Mouse (Mus musculus): ENCODE measurements around the gene Cdk17. TPM values are rescaled to one million over a fixed set of nuclear protein-coding genes. Genes with fewer than 3 reads are reported as not detected.

Gene Cdk17
- polyA plus RNA-seq, 2 experiments, result 10.5 to 12.9 TPM

DNA sequence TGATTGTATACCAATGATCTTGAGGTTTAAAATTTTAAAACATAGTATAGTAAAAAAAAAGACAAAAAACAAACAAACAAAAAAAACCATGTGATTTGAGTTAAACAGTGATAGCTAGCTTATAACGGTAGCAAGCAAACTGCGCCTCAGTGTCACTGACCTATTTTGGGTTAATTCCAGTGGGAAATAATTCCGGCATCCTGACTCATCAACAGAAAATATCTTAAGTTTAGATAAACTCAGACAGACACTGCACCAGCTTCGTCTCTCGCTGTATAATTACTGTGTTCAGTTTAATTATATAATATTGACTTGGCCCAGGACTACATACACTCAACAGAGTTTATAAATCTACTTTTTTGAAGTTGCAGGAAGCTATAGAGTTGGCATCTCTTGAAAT lies 71.2 kb downstream of the Cdk17 start:
- no peak for TF ChIP-seq CTCF (IDR thresholded peaks at IDR 0.05; ENCODE audit: low read depth)
- TF ChIP-seq EP300 (IDR thresholded peaks at IDR 0.05; ENCODE audit: low read depth), result no peak
- H3K4me2 ChIP-seq (ENCODE audit: low read depth), result no peak overlapping the region
- no peak overlapping the region for H3K9ac ChIP-seq (replicated peaks)
- H3K4me1 ChIP-seq (replicated peaks; ENCODE audit: control insufficient read depth in 2 of 2, insufficient read depth in 2 of 2, low read length in 1 of 2), result no peaks in the 10 kb centered on the region
- H3K36me3 ChIP-seq (replicated peaks; ENCODE audit: control insufficient read depth, insufficient read depth, low read depth), result peaks cover 58% of the 10 kb centered on the region
- WGBS (ENCODE audit: insufficient replicate concordance), result 84% methylated on average over 5 of the region's 5 CpGs
- H3K4me3 ChIP-seq (ENCODE audit: insufficient read depth in 1 of 2, low read depth in 2 of 2, low read length in 2 of 2), result no peak overlapping the region
- ATAC-seq (ENCODE audit: insufficient read depth) (no peak), DNase-seq (ENCODE audit: low read depth in 3 of 3, low spot score in 3 of 3) (no peak)
- H3K27ac ChIP-seq, result no peak overlapping the region
- H3K9me3 ChIP-seq (ENCODE audit: control insufficient read depth, low read length), result no peaks in the 10 kb centered on the region
- H3K27me3 ChIP-seq (ENCODE audit: control insufficient read depth, insufficient read depth, low read length), result no peaks in the 10 kb centered on the region

DNA sequence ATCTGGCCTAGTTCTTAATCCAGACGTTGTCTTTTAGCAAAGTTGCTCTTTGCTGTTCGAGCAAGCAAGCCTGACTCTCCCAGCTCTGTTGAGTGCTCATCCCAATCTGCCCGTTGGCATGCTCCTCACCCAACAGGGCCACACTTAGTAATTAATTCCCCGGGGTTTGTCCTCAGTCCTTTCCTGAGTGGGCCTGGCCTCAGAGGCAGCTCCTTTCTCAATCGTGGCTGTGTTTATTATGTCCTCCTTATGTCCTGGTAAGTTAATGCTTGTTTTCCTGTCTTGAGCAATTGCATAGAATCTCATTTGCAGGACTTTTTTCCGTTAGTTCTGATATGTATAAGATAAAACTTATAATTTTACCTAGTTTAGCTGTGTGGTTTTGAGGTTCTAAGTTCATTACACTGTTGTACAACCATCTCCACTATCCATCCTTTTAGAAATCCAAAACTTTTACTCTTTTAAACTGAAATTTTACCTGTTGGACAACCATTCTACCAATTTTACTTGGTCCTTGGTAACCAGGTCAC lies 73.1 kb downstream of the Cdk17 start:
- Histone ChIP-seq H3K4me1 (replicated peaks; ENCODE audit: control insufficient read depth in 2 of 2, insufficient read depth in 2 of 2, low read length in 1 of 2) (no peaks in the 10 kb centered on the region), H3K9me3 (ENCODE audit: control insufficient read depth, low read length) (no peaks in the 10 kb centered on the region), H3K4me3 (ENCODE audit: insufficient read depth in 1 of 2, low read depth in 2 of 2, low read length in 2 of 2) (no peak overlapping the region), H3K27ac (no peak overlapping the region), H3K27me3 (ENCODE audit: control insufficient read depth, insufficient read depth, low read length) (no peaks in the 10 kb centered on the region), H3K36me3 (replicated peaks; ENCODE audit: control insufficient read depth, insufficient read depth, low read depth) (peaks cover 59% of the 10 kb centered on the region), H3K9ac (replicated peaks) (no peak overlapping the region), H3K4me2 (ENCODE audit: low read depth) (no peak overlapping the region)
- no peak for TF ChIP-seq EP300 (IDR thresholded peaks at IDR 0.05; ENCODE audit: low read depth)
- no peak for TF ChIP-seq CTCF (IDR thresholded peaks at IDR 0.05; ENCODE audit: low read depth)
- ATAC-seq (ENCODE audit: insufficient read depth) (no peak), DNase-seq (ENCODE audit: low read depth in 3 of 3, low spot score in 3 of 3) (no peak)
- WGBS (ENCODE audit: insufficient replicate concordance), result 77% methylated on average over 6 of the region's 6 CpGs

DNA sequence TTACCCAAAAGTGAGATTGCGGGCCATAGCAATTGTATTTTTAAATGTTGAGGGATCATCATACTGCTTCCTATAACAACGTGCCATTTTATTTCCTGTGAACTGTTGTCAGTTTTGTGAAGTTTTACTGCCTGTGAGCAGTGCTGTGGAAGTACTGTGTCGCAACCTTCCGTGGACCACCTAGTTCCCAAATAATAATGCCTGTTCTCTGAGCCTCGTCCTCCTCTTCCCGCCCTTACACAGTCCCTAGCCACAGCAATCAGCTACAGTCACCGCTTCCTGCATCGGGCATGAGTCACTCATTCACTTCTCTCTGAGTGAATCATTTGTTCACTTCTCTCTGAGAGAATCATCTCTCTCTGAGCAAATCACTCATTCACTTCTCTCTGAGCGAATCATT lies 74.0 kb downstream of the Cdk17 start:
- DNase-seq (ENCODE audit: low read depth in 3 of 3, low spot score in 3 of 3), result no peak
- Histone ChIP-seq H3K36me3 (replicated peaks; ENCODE audit: control insufficient read depth, insufficient read depth, low read depth) (peaks cover 64% of the 10 kb centered on the region), H3K4me3 (ENCODE audit: insufficient read depth in 1 of 2, low read depth in 2 of 2, low read length in 2 of 2) (no peak overlapping the region), H3K27me3 (ENCODE audit: control insufficient read depth, insufficient read depth, low read length) (no peaks in the 10 kb centered on the region), H3K9me3 (ENCODE audit: control insufficient read depth, low read length) (no peaks in the 10 kb centered on the region), H3K4me1 (replicated peaks; ENCODE audit: control insufficient read depth in 2 of 2, insufficient read depth in 2 of 2, low read length in 1 of 2) (no peaks in the 10 kb centered on the region), H3K27ac (no peak overlapping the region), H3K9ac (replicated peaks) (no peak overlapping the region), H3K4me2 (ENCODE audit: low read depth) (no peak overlapping the region)
- ATAC-seq (ENCODE audit: insufficient read depth), result no peak
- no peak for TF ChIP-seq CTCF (IDR thresholded peaks at IDR 0.05; ENCODE audit: low read depth)
- no peak for TF ChIP-seq EP300 (IDR thresholded peaks at IDR 0.05; ENCODE audit: low read depth)
- 82% methylated on average over 9 of the region's 9 CpGs for WGBS (ENCODE audit: insufficient replicate concordance)

DNA sequence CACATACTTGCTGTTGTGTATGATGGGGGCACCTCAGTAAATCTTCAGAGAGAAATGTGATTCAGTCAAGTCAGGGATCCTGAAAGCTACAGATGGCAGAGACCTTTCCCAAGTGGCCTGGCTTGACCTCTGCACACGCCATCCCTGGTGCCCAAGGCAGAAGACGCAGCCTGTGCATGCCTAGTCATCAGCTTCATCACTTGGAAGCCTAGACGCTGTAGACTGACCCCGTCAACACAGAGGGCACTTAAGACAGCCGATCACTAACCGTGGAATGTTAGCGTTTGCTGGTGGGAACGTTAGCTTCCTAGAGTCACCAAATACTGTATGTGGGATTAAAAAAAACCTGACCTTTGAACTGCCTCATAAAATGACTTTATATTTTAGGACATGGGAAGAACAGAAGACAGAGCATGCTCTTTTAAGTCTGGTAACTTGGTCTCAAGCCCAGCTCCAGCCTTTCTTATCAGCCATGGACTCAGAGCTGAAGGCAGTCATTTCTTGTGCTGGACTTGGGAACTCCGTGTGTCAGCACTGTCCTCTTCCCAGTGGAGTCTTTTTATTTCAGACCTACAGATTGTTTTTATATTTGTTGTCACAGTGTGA lies 78.6 kb downstream of the Cdk17 start:
- no peak for DNase-seq (ENCODE audit: low read depth in 3 of 3, low spot score in 3 of 3)
- no peak for TF ChIP-seq CTCF (IDR thresholded peaks at IDR 0.05; ENCODE audit: low read depth)
- no peak for TF ChIP-seq EP300 (IDR thresholded peaks at IDR 0.05; ENCODE audit: low read depth)
- Histone ChIP-seq H3K27me3 (ENCODE audit: control insufficient read depth, insufficient read depth, low read length) (no peaks in the 10 kb centered on the region), H3K9ac (replicated peaks) (no peak overlapping the region), H3K4me3 (ENCODE audit: insufficient read depth in 1 of 2, low read depth in 2 of 2, low read length in 2 of 2) (no peak overlapping the region), H3K4me2 (ENCODE audit: low read depth) (no peak overlapping the region), H3K4me1 (replicated peaks; ENCODE audit: control insufficient read depth in 2 of 2, insufficient read depth in 2 of 2, low read length in 1 of 2) (no peaks in the 10 kb centered on the region), H3K9me3 (ENCODE audit: control insufficient read depth, low read length) (no peaks in the 10 kb centered on the region), H3K27ac (no peak overlapping the region), H3K36me3 (replicated peaks; ENCODE audit: control insufficient read depth, insufficient read depth, low read depth) (peaks cover 54% of the 10 kb centered on the region)
- ATAC-seq (ENCODE audit: insufficient read depth), result no peak
- WGBS (ENCODE audit: insufficient replicate concordance), result 88% methylated on average over 9 of the region's 9 CpGs

DNA sequence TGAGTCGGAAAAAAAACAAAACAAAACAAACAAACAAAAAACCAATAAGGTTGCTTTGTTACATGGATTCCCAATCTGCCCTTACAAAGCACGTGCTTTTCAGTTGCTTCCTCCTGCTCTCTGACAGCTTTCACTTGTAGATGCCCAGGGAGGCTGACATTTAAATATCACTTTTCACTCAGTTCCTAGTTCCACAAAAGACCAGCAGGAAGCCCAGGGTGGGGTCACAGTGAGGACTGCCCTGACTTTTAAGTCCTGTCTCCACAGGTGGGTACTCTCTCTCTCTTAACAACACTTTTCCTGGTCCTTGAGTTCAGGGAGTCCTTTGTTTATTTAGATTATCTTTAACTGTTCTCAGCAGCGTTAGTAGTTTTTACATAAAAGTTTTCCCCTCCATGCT lies 81.5 kb downstream of the Cdk17 start:
- WGBS (ENCODE audit: insufficient replicate concordance), result 68% methylated on average over 3 of the region's 3 CpGs
- H3K4me1 ChIP-seq (replicated peaks; ENCODE audit: control insufficient read depth in 2 of 2, insufficient read depth in 2 of 2, low read length in 1 of 2), result no peaks in the 10 kb centered on the region
- TF ChIP-seq CTCF (IDR thresholded peaks at IDR 0.05; ENCODE audit: low read depth) (no peak), EP300 (IDR thresholded peaks at IDR 0.05; ENCODE audit: low read depth) (no peak)
- ATAC-seq (ENCODE audit: insufficient read depth), result no peak
- no peak overlapping the region for H3K9ac ChIP-seq (replicated peaks)
- H3K4me2 ChIP-seq (ENCODE audit: low read depth), result no peak overlapping the region
- no peak overlapping the region for H3K27ac ChIP-seq
- DNase-seq (ENCODE audit: low read depth in 3 of 3, low spot score in 3 of 3), result no peak
- H3K36me3 ChIP-seq (replicated peaks; ENCODE audit: control insufficient read depth, insufficient read depth, low read depth), result peaks cover 33% of the 10 kb centered on the region
- H3K4me3 ChIP-seq (ENCODE audit: insufficient read depth in 1 of 2, low read depth in 2 of 2, low read length in 2 of 2), result no peak overlapping the region
- no peaks in the 10 kb centered on the region for H3K27me3 ChIP-seq (ENCODE audit: control insufficient read depth, insufficient read depth, low read length)
- no peaks in the 10 kb centered on the region for H3K9me3 ChIP-seq (ENCODE audit: control insufficient read depth, low read length)
